Mouse (Mus musculus) G1E (cell line): Measurements from ENCODE around the gene Snrnp70.

Experiments
- CTCF ChIP-seq: IDR thresholded peaks from 2 replicates; pipeline ENCODE4 v1.5.1; 2012; ENCODE audit warnings: low read depth, low read length, inconsistent platforms, mixed read lengths
- GATA1 ChIP-seq: IDR thresholded peaks from 2 replicates; pipeline ENCODE4 v1.6.1; 2012; ENCODE audit warnings: borderline replicate concordance, low read length, inconsistent platforms, mixed read lengths
- GATA2 ChIP-seq: IDR thresholded peaks from 2 replicates; pipeline ENCODE4 v1.6.1; 2012; ENCODE audit warnings: low read depth, low read length, inconsistent platforms, borderline replicate concordance
- POLR2AphosphoS5 ChIP-seq: IDR thresholded peaks from 2 replicates; pipeline ENCODE4 v1.6.1; 2012; ENCODE audit warnings: low read depth, low read length, inconsistent platforms; ENCODE audit not compliant: insufficient replicate concordance
- TAL1 ChIP-seq: conservative IDR thresholded peaks from 2 replicates; pipeline ENCODE4 v1.6.1; 2012; ENCODE audit warnings: low read depth, low read length, inconsistent platforms, mixed read lengths

DNA sequence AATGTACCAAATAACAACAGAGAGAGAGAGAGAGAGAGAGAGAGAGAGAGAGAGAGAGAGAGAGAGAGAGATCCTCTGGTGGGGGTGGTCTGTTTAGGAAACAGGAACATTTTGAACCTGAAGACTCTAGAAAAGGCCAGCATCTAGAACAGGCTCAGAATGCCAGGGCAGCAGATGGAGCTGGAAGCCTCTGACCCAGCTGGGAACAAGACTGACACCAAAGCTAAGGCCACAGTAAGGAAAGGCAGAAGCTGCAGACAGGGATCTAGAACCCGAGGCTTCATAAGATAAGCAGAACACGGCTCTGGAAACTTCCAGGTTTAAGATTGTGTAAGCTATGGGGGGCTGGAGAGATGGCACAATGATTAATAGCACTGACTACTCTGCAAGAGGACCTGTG is 31.6 kb downstream of the Snrnp70 start:
- no peak for TF ChIP-seq CTCF
- TF ChIP-seq GATA1 = no peak
- TF ChIP-seq TAL1 = no peak
- TF ChIP-seq POLR2AphosphoS5 = no peak
- TF ChIP-seq GATA2 = no peak
